9 mouse cellular contexts compared by ENCODE assay signal in genomic region chr8:126830242-126830530, GRCm38 (mm10).
DNase-seq lines count a peak whose midpoint lies in the region; ATAC-seq lines count a peak whose summit lies in the region.
"Had no signal": no experiment of that assay in that cellular context is flagged by ENCODE, and none has a peak within 500 bp of the region (broad histone marks: within the 10 kb centered on the region; RNA-seq: fewer than 3 reads in every experiment).

No protein-coding gene starts in this region.

- no peaks in the 10 kb centered on the region for H3K36me3 ChIP-seq in heart, embryonic 16.5 days (ENCODE audit: control insufficient read depth, insufficient read depth)
- no peaks in the 10 kb centered on the region for H3K36me3 ChIP-seq in heart, embryonic 11.5 days (ENCODE audit: control insufficient read depth, insufficient read depth, low read length)
- H3K36me3 ChIP-seq in lung, embryonic 15.5 days = no peaks in the 10 kb centered on the region
- H3K36me3 ChIP-seq in intestine, embryonic 14.5 days (ENCODE audit: control insufficient read depth, insufficient read depth, low read length) = no peaks in the 10 kb centered on the region
- no peaks in the 10 kb centered on the region for H3K36me3 ChIP-seq in stomach, embryonic 14.5 days (ENCODE audit: control insufficient read depth, insufficient read depth, low read length)

- peaks cover 79% of the 10 kb centered on the region for H3K4me1 ChIP-seq in heart, embryonic 16.5 days (ENCODE audit: control insufficient read depth, insufficient read depth, low read length)
- peaks cover 63% of the 10 kb centered on the region for H3K4me1 ChIP-seq in heart, embryonic 11.5 days (ENCODE audit: control insufficient read depth, insufficient read depth, low read length)
- H3K4me1 ChIP-seq in lung, embryonic 15.5 days = peaks cover 86% of the 10 kb centered on the region
- H3K4me1 ChIP-seq in intestine, embryonic 14.5 days (replicated peaks; ENCODE audit: control insufficient read depth, insufficient read depth, low read length) = peaks cover 73% of the 10 kb centered on the region
- peaks cover 65% of the 10 kb centered on the region for H3K4me1 ChIP-seq in stomach, embryonic 14.5 days (ENCODE audit: control insufficient read depth, insufficient read depth, low read length)

- peak overlapping the region; percentile 60 for H3K27ac ChIP-seq in heart, embryonic 16.5 days (ENCODE audit: low read length)
- H3K27ac ChIP-seq in heart, embryonic 11.5 days (ENCODE audit: low read depth, low read length) = no peak overlapping the region
- peak overlapping the region; percentile 78 for H3K27ac ChIP-seq in lung, embryonic 15.5 days
- H3K27ac ChIP-seq in intestine, embryonic 14.5 days (ENCODE audit: low read depth) = peak overlapping the region; percentile 75
- H3K27ac ChIP-seq in stomach, embryonic 14.5 days (ENCODE audit: low read length) = peak overlapping the region; percentile 59

- no peaks in the 10 kb centered on the region for H3K27me3 ChIP-seq in heart, embryonic 16.5 days (ENCODE audit: control insufficient read depth, insufficient read depth, low read length)
- H3K27me3 ChIP-seq in heart, embryonic 11.5 days (ENCODE audit: control insufficient read depth, insufficient read depth, low read length) = no peaks in the 10 kb centered on the region
- H3K27me3 ChIP-seq in lung, embryonic 15.5 days = no peaks in the 10 kb centered on the region
- no peaks in the 10 kb centered on the region for H3K27me3 ChIP-seq in intestine, embryonic 14.5 days (replicated peaks; ENCODE audit: control insufficient read depth, insufficient read depth, low read length)
- H3K27me3 ChIP-seq in stomach, embryonic 14.5 days (ENCODE audit: control insufficient read depth, insufficient read depth, low read length) = no peaks in the 10 kb centered on the region

- DNase-seq in lung, postnatal 10 days = no peak
- DNase-seq in intestine, embryonic 14.5 days (ENCODE audit: low spot score) = no peak
- no peak for DNase-seq in embryo, embryonic 11 days
- DNase-seq: cerebellum, adult 9-11 months had no signal

- no peak overlapping the region for H3K4me3 ChIP-seq in heart, embryonic 16.5 days (ENCODE audit: low read length)
- H3K4me3 ChIP-seq in heart, embryonic 11.5 days (ENCODE audit: low read depth, low read length) = no peak overlapping the region
- H3K4me3 ChIP-seq in lung, embryonic 15.5 days = no peak overlapping the region
- H3K4me3 ChIP-seq in intestine, embryonic 14.5 days (ENCODE audit: low read depth, low read length) = no peak overlapping the region
- no peak overlapping the region for H3K4me3 ChIP-seq in stomach, embryonic 14.5 days (ENCODE audit: low read depth, low read length)

- WGBS in heart, embryonic 16.5 days = 70% methylated on average over 5 of the region's 5 CpGs
- 67% methylated on average over 5 of the region's 5 CpGs for WGBS in heart, embryonic 11.5 days (ENCODE audit: insufficient replicate concordance)
- WGBS in lung, embryonic 15.5 days = 58% methylated on average over 5 of the region's 5 CpGs
- WGBS in intestine, embryonic 14.5 days = 60% methylated on average over 5 of the region's 5 CpGs
- 71% methylated on average over 5 of the region's 5 CpGs for WGBS in stomach, embryonic 14.5 days

- H3K9me3 ChIP-seq in heart, embryonic 16.5 days (replicated peaks; ENCODE audit: control insufficient read depth, low read length) = no peaks in the 10 kb centered on the region
- H3K9me3 ChIP-seq in heart, embryonic 11.5 days (replicated peaks; ENCODE audit: control insufficient read depth, low read length) = no peaks in the 10 kb centered on the region
- no peaks in the 10 kb centered on the region for H3K9me3 ChIP-seq in lung, embryonic 15.5 days
- H3K9me3 ChIP-seq in intestine, embryonic 14.5 days (ENCODE audit: control insufficient read depth, low read length) = no peaks in the 10 kb centered on the region
- no peaks in the 10 kb centered on the region for H3K9me3 ChIP-seq in stomach, embryonic 14.5 days (ENCODE audit: control insufficient read depth, low read depth, low read length)

- no peak overlapping the region for H3K9ac ChIP-seq in heart, embryonic 16.5 days (ENCODE audit: low read length)
- no peak overlapping the region for H3K9ac ChIP-seq in heart, embryonic 11.5 days (ENCODE audit: low read depth, low read length)
- H3K9ac ChIP-seq in lung, embryonic 15.5 days = no peak overlapping the region
- H3K9ac ChIP-seq in intestine, embryonic 14.5 days (ENCODE audit: low read length) = no peak overlapping the region
- H3K9ac ChIP-seq in stomach, embryonic 14.5 days (replicated peaks; ENCODE audit: low read depth, low read length) = no peak overlapping the region

- ATAC-seq in heart, embryonic 16.5 days (replicated peaks; ENCODE audit: extremely low read depth, insufficient read depth, low FRiP score) = no peak
- ATAC-seq in heart, embryonic 11.5 days (replicated peaks; ENCODE audit: insufficient number of reproducible peaks, low FRiP score, low TSS enrichment) = no peak
- ATAC-seq in lung, embryonic 15.5 days (ENCODE audit: borderline replicate concordance, extremely low read depth, low FRiP score, low TSS enrichment) = no peak
- ATAC-seq in intestine, embryonic 14.5 days (replicated peaks; ENCODE audit: low FRiP score, low TSS enrichment, low read depth) = no peak
- no peak for ATAC-seq in stomach, embryonic 14.5 days (ENCODE audit: insufficient number of reproducible peaks, insufficient read depth, low FRiP score, low read depth)
- ATAC-seq in CD4-positive, CD25-positive, alpha-beta regulatory T cell, adult 4 months = no peak

- no peak overlapping the region for H3K4me2 ChIP-seq in heart, embryonic 16.5 days (ENCODE audit: low read depth, low read length)
- no peak overlapping the region for H3K4me2 ChIP-seq in heart, embryonic 11.5 days
- H3K4me2 ChIP-seq in lung, embryonic 15.5 days = no peak overlapping the region
- H3K4me2 ChIP-seq in intestine, embryonic 14.5 days (ENCODE audit: low read length) = no peak overlapping the region
- H3K4me2 ChIP-seq in stomach, embryonic 14.5 days (replicated peaks; ENCODE audit: low read depth, low read length) = no peak overlapping the region
